Mouse (Mus musculus) Patski (cell line): Measurements from ENCODE around the gene Adra1d. TPM values are rescaled to one million over a fixed set of nuclear protein-coding genes. Genes with fewer than 3 reads are reported as not detected.
A peak's percentile ranks its signal among the peaks of the same experiment; 100 is the strongest.

ENCODE experiments used
- ATAC-seq: fragments of 100-300 bp; one replicate; pipeline ENCODE4 v1.8.0; 2021
- CTCF ChIA-PET: fragments of 350-600 bp; sonication (Branson Sonifier 250); formaldehyde crosslinking; loops from one replicate; lab custom pipeline; 2022; ENCODE audit warnings: inconsistent platforms; lab: Charles Lee
- POLR2A ChIA-PET: fragments of 350-600 bp; sonication (Branson Sonifier 250); formaldehyde crosslinking; loops from one replicate; lab custom pipeline; 2022; ENCODE audit warnings: antibody characterized with exemption, inconsistent platforms; lab: Charles Lee
- DNase-seq: peaks from one replicate; pipeline ENCODE4 v3.0.0-alpha.2; 2011; ENCODE audit warnings: low read depth, low spot score
- H3K27me3 ChIP-seq: fragments of 371-371 bp; one replicate; pipeline ENCODE4 v1.5.1; 2021
- CTCF ChIP-seq: fragments of 100-300 bp; IDR thresholded peaks from one replicate; pipeline ENCODE4 v1.5.1; 2021
- in situ Hi-C: fragments of 300-500 bp; cut with MboI; formaldehyde crosslinking; loops from 3 replicates; pipeline ENCODE4 v1.11.1; 2018; ENCODE audit warnings: low pct_unique_long_range_greater_than_20kb, mixed read lengths
- polyA plus RNA-seq: library from polyadenylated mRNA; unstranded; gene quantifications from one replicate; pipeline ENCODE4 v1.2.3, GENCODE M21; 2021

The Adra1d gene
- polyA plus RNA-seq, 1 experiment from 2014 or later, result 7.8 TPM

- ATAC-seq (no peak), DNase-seq (no peak)
- CTCF ChIA-PET, result interaction anchor here (0.8 to 4.3 kb wide), 12 partner anchors 8 to 270 kb away, joined by 3 to 24 read pairs (median 4); partner anchors contain the start of gene Adra1d
- POLR2A ChIA-PET, result no interaction called here
- TF ChIP-seq CTCF, result peak; percentile 84
- in situ Hi-C loops, result loop anchor here (10.0 kb wide), 2 partner anchors 229 to 269 kb away; no protein-coding TSS in a partner anchor
- no peaks in the 10 kb centered on the region for H3K27me3 ChIP-seq
Observed at GRCm38 (mm10) chr2:131545386-131546307, 16.4 kb downstream of the Adra1d start.

GRCm38 (mm10) chr2:131542531-131542930 is 19.6 kb downstream of the Adra1d start:
- H3K27me3 ChIP-seq, result no peaks in the 10 kb centered on the region
- CTCF ChIA-PET, result interaction anchor here (0.8 to 4.3 kb wide), 4 partner anchors 12 to 270 kb away, joined by 3 to 20 read pairs (median 6); no protein-coding TSS in a partner anchor
- peak; percentile 44 for TF ChIP-seq CTCF
- POLR2A ChIA-PET, result interaction anchor here (0.7 kb wide), 1 partner anchor 17 kb away, joined by 3 read pairs; no protein-coding TSS in a partner anchor
- in situ Hi-C loops, result loop anchor here (10.0 kb wide), 2 partner anchors 232 to 272 kb away; no protein-coding TSS in a partner anchor
- no peak for DNase-seq
- ATAC-seq, result no peak

GRCm38 (mm10) chr2:131541686-131542085 is 20.4 kb downstream of the Adra1d start:
- CTCF ChIA-PET, result interaction anchor here (1.7 to 4.3 kb wide), 3 partner anchors 11 to 271 kb away, joined by 5 to 20 read pairs (median 7); no protein-coding TSS in a partner anchor
- ATAC-seq (no peak), DNase-seq (no peak)
- POLR2A ChIA-PET, result no interaction called here
- in situ Hi-C loops, result loop anchor here (10.0 kb wide), 2 partner anchors 233 to 273 kb away; no protein-coding TSS in a partner anchor
- no peak for TF ChIP-seq CTCF
- no peaks in the 10 kb centered on the region for H3K27me3 ChIP-seq

GRCm38 (mm10) chr2:131539780-131540179 is 22.3 kb downstream of the Adra1d start:
- TF ChIP-seq CTCF, result no peak
- H3K27me3 ChIP-seq, result no peaks in the 10 kb centered on the region
- POLR2A ChIA-PET, result no interaction called here
- no peak for ATAC-seq
- in situ Hi-C loops, result loop anchor here (10.0 kb wide), 2 partner anchors 235 to 275 kb away; no protein-coding TSS in a partner anchor
- DNase-seq, result no peak
- CTCF ChIA-PET, result interaction anchor here (1.5 to 1.9 kb wide), 2 partner anchors 10 to 121 kb away, joined by 3 to 6 read pairs; no protein-coding TSS in a partner anchor

- DNase-seq (no peak), ATAC-seq (no peak)
- TF ChIP-seq CTCF, result no peak
- CTCF ChIA-PET, result interaction anchor here (1.5 to 1.9 kb wide), 2 partner anchors 8 to 227 kb away, joined by 4 to 6 read pairs; no protein-coding TSS in a partner anchor
- no peaks in the 10 kb centered on the region for H3K27me3 ChIP-seq
- POLR2A ChIA-PET, result no interaction called here
- in situ Hi-C loops, result no loop called here
Observed at GRCm38 (mm10) chr2:131538341-131538740, 23.7 kb downstream of the Adra1d start.

GRCm38 (mm10) chr2:131535168-131535567 is 26.9 kb downstream of the Adra1d start:
- no peak for DNase-seq
- no peak for ATAC-seq
- TF ChIP-seq CTCF, result no peak
- in situ Hi-C loops, result no loop called here
- ChIA-PET CTCF (no interaction called here), POLR2A (no interaction called here)
- no peaks in the 10 kb centered on the region for H3K27me3 ChIP-seq

GRCm38 (mm10) chr2:131531271-131531670 is 30.8 kb downstream of the Adra1d start:
- no peak for TF ChIP-seq CTCF
- ATAC-seq (no peak), DNase-seq (no peak)
- ChIA-PET CTCF (interaction anchor here (1.2 to 2.6 kb wide), 10 partner anchors 9 to 282 kb away, joined by 4 to 20 read pairs (median 6); no protein-coding TSS in a partner anchor), POLR2A (no interaction called here)
- in situ Hi-C loops, result no loop called here
- H3K27me3 ChIP-seq, result no peaks in the 10 kb centered on the region

GRCm38 (mm10) chr2:131530623-131531008 is 31.5 kb downstream of the Adra1d start:
- H3K27me3 ChIP-seq, result no peaks in the 10 kb centered on the region
- DNase-seq (no peak), ATAC-seq (no peak)
- in situ Hi-C loops, result no loop called here
- ChIA-PET POLR2A (no interaction called here), CTCF (interaction anchor here (0.8 to 2.6 kb wide), 21 partner anchors 8 to 283 kb away, joined by 3 to 20 read pairs (median 4); no protein-coding TSS in a partner anchor)
- TF ChIP-seq CTCF, result peak; percentile 54

GRCm38 (mm10) chr2:131529898-131530622 is 32.0 kb downstream of the Adra1d start:
- ATAC-seq, result peak; percentile 69
- in situ Hi-C loops, result no loop called here

GRCm38 (mm10) chr2:131527061-131527460 is 35.0 kb downstream of the Adra1d start:
- CTCF ChIA-PET, result interaction anchor here (0.7 to 2.6 kb wide), 3 partner anchors 10 to 17 kb away, joined by 3 to 10 read pairs (median 4); no protein-coding TSS in a partner anchor
- DNase-seq, result no peak
- H3K27me3 ChIP-seq, result no peaks in the 10 kb centered on the region
- peak; percentile 84 for TF ChIP-seq CTCF
- POLR2A ChIA-PET, result no interaction called here
- ATAC-seq, result no peak
- in situ Hi-C loops, result no loop called here

More at GRCm38 (mm10) chr2:131529898-131530622, 32.0 kb downstream of the Adra1d start:
- TF ChIP-seq CTCF, result peak; percentile 90
- H3K27me3 ChIP-seq, result no peaks in the 10 kb centered on the region
- ChIA-PET CTCF (interaction anchor here (0.6 to 2.6 kb wide), 22 partner anchors 9 to 283 kb away, joined by 3 to 20 read pairs (median 4); no protein-coding TSS in a partner anchor), POLR2A (no interaction called here)
- peak; percentile 19 for DNase-seq
